Mouse (Mus musculus) G1E (cell line): Measurements from ENCODE around the gene Lama5.

ENCODE experiments used
- CTCF ChIP-seq: IDR thresholded peaks from 2 replicates; pipeline ENCODE4 v1.5.1; 2012; ENCODE audit warnings: low read depth, low read length, inconsistent platforms, mixed read lengths
- GATA1 ChIP-seq: IDR thresholded peaks from 2 replicates; pipeline ENCODE4 v1.6.1; 2012; ENCODE audit warnings: borderline replicate concordance, low read length, inconsistent platforms, mixed read lengths
- POLR2AphosphoS5 ChIP-seq: IDR thresholded peaks from 2 replicates; pipeline ENCODE4 v1.6.1; 2012; ENCODE audit warnings: low read depth, low read length, inconsistent platforms; ENCODE audit not compliant: insufficient replicate concordance

- TF ChIP-seq CTCF (no peak), GATA1 (no peak), POLR2AphosphoS5 (no peak)
Observed at GRCm38 (mm10) chr2:180262891-180263290, 37.2 kb upstream of the Lama5 start.
